Mouse (Mus musculus): ENCODE data around the gene Akap7.

Gene Akap7

GRCm38 (mm10) chr10:25133581-25133980 is 174.1 kb downstream of the Akap7 start:
- DNase-seq (ENCODE audit: low read depth, low spot score) = no peak

GRCm38 (mm10) chr10:25128455-25128863 is 179.2 kb downstream of the Akap7 start:
- no peak for DNase-seq (ENCODE audit: low read depth, low spot score)

- DNase-seq (ENCODE audit: low read depth, low spot score) = no peak
These were observed 181.6 kb downstream of the Akap7 start for GRCm38 (mm10) chr10:25126035-25126434.

GRCm38 (mm10) chr10:25120871-25121554 is 186.7 kb downstream of the Akap7 start:
- no peak for DNase-seq (ENCODE audit: low read depth, low spot score)

Data from mesoderm, embryonic 11.5 days (tissue).